Mouse (Mus musculus) heart, embryonic 14.5 days (tissue): ENCODE measurements around the gene Chst10. TPM values are rescaled to one million over a fixed set of nuclear protein-coding genes. Genes with fewer than 3 reads are reported as not detected.

ENCODE experiments used
- ATAC-seq: fragments of 200-750 bp; cut with Nextera tagmentation; 2 replicates; pipeline ENCODE4 v1.8.0; 2017; ENCODE audit warnings: low read depth, moderate TSS enrichment; ENCODE audit not compliant: insufficient number of reproducible peaks, insufficient read depth, low FRiP score
- H3K27ac ChIP-seq, 2 experiments: fragments of 200-500 bp in 1 of 2; fragments of 300-500 bp in 1 of 2; sonication (generic) in 1 of 2; replicated peaks in 1 of 2; 2 replicates each; pipeline ENCODE4 v1.5.1; 2012 to 2014; ENCODE audit warnings: low read depth in 2 of 2, low read length in 2 of 2, control low read depth in 1 of 2, mild to moderate bottlenecking in 1 of 2, mixed read lengths in 1 of 2; ENCODE audit not compliant: control insufficient read depth in 1 of 2, insufficient read depth in 1 of 2
- H3K27me3 ChIP-seq: fragments of 300-500 bp; sonication (generic); 2 replicates; pipeline ENCODE4 v1.6.1; 2014; ENCODE audit warnings: mild to moderate bottlenecking, low read length, control low read depth; ENCODE audit not compliant: control insufficient read depth, insufficient read depth
- H3K36me3 ChIP-seq: fragments of 300-500 bp; sonication (generic); 2 replicates; pipeline ENCODE4 v1.6.1; 2014; ENCODE audit warnings: mild to moderate bottlenecking, control low read depth, low read length, mixed read lengths; ENCODE audit not compliant: control insufficient read depth, insufficient read depth
- H3K4me1 ChIP-seq, 2 experiments: fragments of 200-500 bp in 1 of 2; fragments of 300-500 bp in 1 of 2; sonication (generic) in 1 of 2; 2 replicates each; pipeline ENCODE4 v1.6.1; 2012 to 2014; ENCODE audit warnings: low read length in 2 of 2, control low read depth in 1 of 2, mixed read lengths in 1 of 2; ENCODE audit not compliant: control insufficient read depth in 2 of 2, insufficient read depth in 2 of 2
- H3K4me2 ChIP-seq: fragments of 300-500 bp; sonication (generic); 2 replicates; pipeline ENCODE4 v1.6.1; 2014; ENCODE audit warnings: mild to moderate bottlenecking, low read length
- H3K4me3 ChIP-seq, 2 experiments: fragments of 200-500 bp in 1 of 2; fragments of 300-500 bp in 1 of 2; sonication (generic) in 1 of 2; 2 replicates each; pipeline ENCODE4 v1.5.1; 2012 to 2014; ENCODE audit warnings: low read length in 2 of 2, mild to moderate bottlenecking in 2 of 2, control low read depth in 1 of 2, low read depth in 1 of 2, moderate library complexity in 1 of 2; ENCODE audit not compliant: control insufficient read depth in 1 of 2, insufficient read depth in 1 of 2
- H3K9ac ChIP-seq: fragments of 300-500 bp; sonication (generic); 2 replicates; pipeline ENCODE4 v1.6.1; 2014; ENCODE audit warnings: mild to moderate bottlenecking, low read length
- H3K9me3 ChIP-seq: fragments of 300-500 bp; sonication (generic); 2 replicates; pipeline ENCODE4 v1.6.1; 2016; ENCODE audit warnings: low read length, control low read depth; ENCODE audit not compliant: control insufficient read depth
- WGBS: fragments of 180-500 bp; shearing (Covaris S2); extraction: QIAGEN DNeasy Blood & Tissue Kit; methylation state at CpG from one replicate; pipeline ENCODE4 v1.1.7; 2014; 5-methylcytosine and 5-hydroxymethylcytosine counted together
- polyA plus RNA-seq: library from polyadenylated mRNA; unstranded; fragments of >200 nt; fragmentation: Nextera tagmentation; extraction: Ambion mirVana; gene quantifications from 2 replicates; pipeline ENCODE4 v1.2.1, GENCODE M21; 2014

Gene Chst10
- polyA plus RNA-seq: 1.7 and 2.8 TPM in 2 replicates

- Histone ChIP-seq H3K4me3 (peak within 1 kb of the TSS; percentile 52 to 88), H3K4me2 (peak within 1 kb of the TSS; percentile 89), H3K9me3 (no peaks in the 10 kb centered on the region), H3K27me3 (peaks cover 20% of the 10 kb centered on the region), H3K36me3 (no peaks in the 10 kb centered on the region), H3K9ac (peak within 1 kb of the TSS; percentile 68), H3K4me1 (no peaks in the 10 kb centered on the region), H3K27ac (no peak within 1 kb of the TSS)
- under 1% methylated on average over 67 of the region's 67 CpGs for WGBS
- ATAC-seq: peak; percentile 82
These were observed at the start of gene Chst10 for GRCm38 (mm10) chr1:38897431-38898248. Chst10 (minus strand) TSS chr1:38898161.

DNA sequence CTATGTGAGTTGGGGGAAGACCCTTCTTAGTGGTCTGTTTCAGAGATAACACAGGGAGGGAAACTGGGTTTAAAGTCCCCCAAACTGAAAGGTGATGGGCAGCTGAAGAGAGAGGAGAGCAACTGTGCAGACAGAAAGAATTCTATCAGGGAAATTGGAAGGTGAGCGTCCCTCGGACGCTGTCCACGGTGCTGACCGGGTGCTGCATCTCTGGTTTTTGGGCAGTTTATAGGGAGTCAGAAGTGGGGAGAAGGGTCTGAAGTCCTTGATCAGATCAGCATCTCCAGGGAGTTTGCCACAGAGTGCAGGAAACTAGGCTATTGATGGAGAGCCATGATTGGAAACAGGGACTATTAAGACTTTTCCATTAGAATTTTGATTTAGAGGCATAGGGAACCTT lies 41.6 kb upstream of the Chst10 start:
- H3K9ac ChIP-seq: no peak overlapping the region
- no peak overlapping the region for H3K4me2 ChIP-seq
- WGBS: 5% methylated on average over 5 of the region's 5 CpGs
- no peaks in the 10 kb centered on the region for H3K4me1 ChIP-seq
- ATAC-seq: no peak
- no peak overlapping the region for H3K27ac ChIP-seq
- H3K4me3 ChIP-seq: no peak overlapping the region
- no peaks in the 10 kb centered on the region for H3K9me3 ChIP-seq
- no peaks in the 10 kb centered on the region for H3K36me3 ChIP-seq
- no peaks in the 10 kb centered on the region for H3K27me3 ChIP-seq

GRCm38 (mm10) chr1:38938849-38939248 lies 40.9 kb upstream of the Chst10 start, which contains the start of gene Nms:
Nms (plus strand) TSS chr1:38939149.
- no peak within 1 kb of the TSS for H3K27ac ChIP-seq
- no peaks in the 10 kb centered on the region for H3K9me3 ChIP-seq
- H3K4me1 ChIP-seq: no peaks in the 10 kb centered on the region
- no peaks in the 10 kb centered on the region for H3K27me3 ChIP-seq
- no peak for ATAC-seq
- H3K4me2 ChIP-seq: no peak within 1 kb of the TSS
- WGBS: 70% methylated on average over 6 of the region's 6 CpGs
- H3K4me3 ChIP-seq: no peak within 1 kb of the TSS
- H3K36me3 ChIP-seq: no peaks in the 10 kb centered on the region
- no peak within 1 kb of the TSS for H3K9ac ChIP-seq

- Histone ChIP-seq H3K27me3 (no peaks in the 10 kb centered on the region), H3K27ac (no peak overlapping the region), H3K9ac (no peak overlapping the region), H3K9me3 (no peaks in the 10 kb centered on the region), H3K4me1 (no peaks in the 10 kb centered on the region), H3K4me2 (no peak overlapping the region), H3K36me3 (no peaks in the 10 kb centered on the region), H3K4me3 (no peak overlapping the region)
- 21% methylated on average over 6 of the region's 6 CpGs for WGBS
- no peak for ATAC-seq
These were observed 38.8 kb upstream of the Chst10 start for GRCm38 (mm10) chr1:38936780-38937179.

DNA sequence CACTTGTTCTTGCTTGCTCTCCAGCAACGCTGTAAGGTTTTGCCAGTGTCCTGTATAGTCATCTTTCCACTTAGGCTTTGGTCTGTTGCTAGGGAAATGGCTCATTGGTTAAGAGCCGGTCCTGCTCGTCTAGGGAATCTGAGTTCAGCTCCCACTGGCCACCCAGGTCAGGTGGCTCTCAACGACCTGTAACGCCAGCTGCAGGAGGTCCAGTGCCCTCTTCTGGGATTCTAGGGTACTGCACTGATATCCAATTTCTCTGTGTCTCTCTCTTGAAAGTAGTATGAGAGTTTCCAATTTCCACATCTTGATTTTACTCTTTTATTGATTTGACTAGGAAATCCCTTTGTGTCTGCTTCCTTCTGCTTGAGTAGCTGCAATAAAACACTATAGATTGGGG lies 36.7 kb upstream of the Chst10 start:
- 32% methylated on average over 5 of the region's 5 CpGs for WGBS
- Histone ChIP-seq H3K4me1 (no peaks in the 10 kb centered on the region), H3K27me3 (no peaks in the 10 kb centered on the region), H3K36me3 (no peaks in the 10 kb centered on the region), H3K9ac (no peak overlapping the region), H3K4me2 (no peak overlapping the region), H3K27ac (no peak overlapping the region), H3K4me3 (no peak overlapping the region), H3K9me3 (no peaks in the 10 kb centered on the region)
- ATAC-seq: no peak

DNA sequence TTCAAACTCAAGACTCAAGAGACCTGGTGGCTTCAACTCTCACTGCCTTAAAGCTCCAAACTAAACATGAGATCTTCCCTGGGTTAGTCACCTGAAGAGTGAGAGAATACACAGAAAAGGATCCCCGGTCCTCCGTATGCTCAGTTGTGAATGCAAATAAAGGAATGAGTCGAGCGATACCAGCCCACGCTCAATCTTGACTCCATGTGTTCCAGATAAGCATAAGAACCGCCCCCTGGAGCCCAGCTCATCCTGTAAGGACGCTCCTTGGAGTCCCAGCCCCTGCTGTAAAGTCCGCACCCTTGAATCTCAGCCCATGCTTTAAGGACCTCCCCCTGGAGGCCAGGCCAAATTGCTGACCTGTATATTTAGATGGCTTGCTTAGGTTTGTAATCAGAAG lies 32.8 kb upstream of the Chst10 start:
- Histone ChIP-seq H3K4me3 (no peak overlapping the region), H3K4me2 (no peak overlapping the region), H3K4me1 (no peaks in the 10 kb centered on the region), H3K27ac (no peak overlapping the region), H3K9ac (no peak overlapping the region), H3K9me3 (no peaks in the 10 kb centered on the region), H3K27me3 (no peaks in the 10 kb centered on the region), H3K36me3 (no peaks in the 10 kb centered on the region)
- WGBS: 50% methylated on average over 8 of the region's 8 CpGs
- ATAC-seq: no peak

DNA sequence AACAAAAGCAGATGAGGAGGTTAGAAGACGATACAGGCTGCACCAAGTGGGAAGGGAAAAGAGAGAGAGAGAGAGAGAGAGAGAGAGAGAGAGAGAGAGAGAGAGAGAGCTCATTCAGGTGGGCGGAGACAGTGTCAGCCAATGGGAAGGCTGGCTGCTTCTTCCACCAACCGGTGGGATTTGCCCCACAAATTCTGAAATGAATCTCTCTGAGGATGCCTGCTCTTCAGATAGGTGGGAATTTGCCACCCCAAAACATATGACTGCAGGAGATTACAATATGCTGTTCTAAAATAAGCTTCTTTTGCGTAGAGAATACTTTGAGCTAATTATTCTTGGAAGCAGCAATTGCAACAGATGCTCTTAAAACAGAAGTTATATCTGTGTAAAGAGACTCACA lies 31.5 kb upstream of the Chst10 start:
- Histone ChIP-seq H3K4me3 (no peak overlapping the region), H3K9ac (no peak overlapping the region), H3K4me1 (no peaks in the 10 kb centered on the region), H3K9me3 (no peaks in the 10 kb centered on the region), H3K36me3 (no peaks in the 10 kb centered on the region), H3K27me3 (no peaks in the 10 kb centered on the region), H3K4me2 (no peak overlapping the region), H3K27ac (no peak overlapping the region)
- WGBS: 62% methylated on average over 4 of the region's 4 CpGs
- no peak for ATAC-seq

- H3K36me3 ChIP-seq: no peaks in the 10 kb centered on the region
- 71% methylated on average over 4 of the region's 4 CpGs for WGBS
- no peaks in the 10 kb centered on the region for H3K4me1 ChIP-seq
- H3K9me3 ChIP-seq: no peaks in the 10 kb centered on the region
- H3K27ac ChIP-seq: no peak overlapping the region
- no peak overlapping the region for H3K4me3 ChIP-seq
- no peak overlapping the region for H3K4me2 ChIP-seq
- no peak for ATAC-seq
- no peaks in the 10 kb centered on the region for H3K27me3 ChIP-seq
- no peak overlapping the region for H3K9ac ChIP-seq
These were observed 31.0 kb upstream of the Chst10 start for GRCm38 (mm10) chr1:38928996-38929395.
